Mouse (Mus musculus) frontal cortex, postnatal 25 days (tissue): ENCODE measurements around the gene 1700102P08Rik.

Experiments used
- DNase-seq, 2 experiments: peaks; one replicate each; pipeline ENCODE4 v3.0.0; 2022; ENCODE audit warnings: low spot score in 2 of 2

The 1700102P08Rik gene

GRCm38 (mm10) chr9:108392676-108393075 is at the start of gene 1700102P08Rik:
Gene 1700102P08Rik, plus strand, starts transcription at chr9:108392805.
- no peak for DNase-seq

- DNase-seq = no peak
Measured at GRCm38 (mm10) chr9:108343331-108343730, 49.3 kb upstream of the 1700102P08Rik start.

- DNase-seq = no peak
Measured at GRCm38 (mm10) chr9:108343835-108344234, 48.8 kb upstream of the 1700102P08Rik start.

- no peak for DNase-seq
Measured at GRCm38 (mm10) chr9:108344471-108344870, 48.1 kb upstream of the 1700102P08Rik start.

- no peak for DNase-seq
Measured at GRCm38 (mm10) chr9:108347024-108347423, 45.6 kb upstream of the 1700102P08Rik start.

- DNase-seq = peak; percentile 68 to 69
Measured at GRCm38 (mm10) chr9:108347540-108348289, 44.9 kb upstream of the 1700102P08Rik start, which contains the start of gene Usp4. Gene Usp4, plus strand, starts transcription at chr9:108347853.

GRCm38 (mm10) chr9:108348290-108348680 is 44.3 kb upstream of the 1700102P08Rik start:
- DNase-seq = no peak

- DNase-seq = no peak
Measured at GRCm38 (mm10) chr9:108349727-108350126, 42.9 kb upstream of the 1700102P08Rik start.

GRCm38 (mm10) chr9:108378234-108378633 is 14.4 kb upstream of the 1700102P08Rik start:
- DNase-seq = no peak

GRCm38 (mm10) chr9:108378736-108379135 is 13.9 kb upstream of the 1700102P08Rik start:
- DNase-seq = no peak

GRCm38 (mm10) chr9:108379294-108379693 is 13.3 kb upstream of the 1700102P08Rik start:
- no peak for DNase-seq

GRCm38 (mm10) chr9:108381382-108381781 is 11.2 kb upstream of the 1700102P08Rik start:
- no peak for DNase-seq

GRCm38 (mm10) chr9:108385006-108385405 is 7.6 kb upstream of the 1700102P08Rik start:
- DNase-seq = no peak

GRCm38 (mm10) chr9:108386816-108387215 is 5.8 kb upstream of the 1700102P08Rik start:
- no peak for DNase-seq

GRCm38 (mm10) chr9:108388601-108389000 is 4.0 kb upstream of the 1700102P08Rik start:
- no peak for DNase-seq

GRCm38 (mm10) chr9:108389220-108389619 is 3.4 kb upstream of the 1700102P08Rik start:
- DNase-seq = no peak

- no peak for DNase-seq
Measured at GRCm38 (mm10) chr9:108394191-108394590, 1.6 kb downstream of the 1700102P08Rik start.

- no peak for DNase-seq
Measured at GRCm38 (mm10) chr9:108395427-108395826, 2.8 kb downstream of the 1700102P08Rik start.

- no peak for DNase-seq
Measured at GRCm38 (mm10) chr9:108398324-108398723, 5.7 kb downstream of the 1700102P08Rik start.

- peak; percentile 33 to 34 for DNase-seq
Measured at GRCm38 (mm10) chr9:108401186-108401960, 8.8 kb downstream of the 1700102P08Rik start.

- DNase-seq = no peak
Measured at GRCm38 (mm10) chr9:108403081-108403480, 10.5 kb downstream of the 1700102P08Rik start.

- no peak for DNase-seq
Measured at GRCm38 (mm10) chr9:108404451-108404850, 11.8 kb downstream of the 1700102P08Rik start.

GRCm38 (mm10) chr9:108409535-108409934 is 16.9 kb downstream of the 1700102P08Rik start:
- no peak for DNase-seq
